Mouse (Mus musculus) heart, embryonic 16.5 days (tissue): ENCODE data around the gene Gm49339. TPM values are rescaled to one million over a fixed set of nuclear protein-coding genes. Genes with fewer than 3 reads are reported as not detected.
A peak's percentile ranks its signal among the peaks of the same experiment; 100 is the strongest.
"Not testable (repeated sequence)": the region's sequence is repeated elsewhere in the genome, so short reads cannot be mapped to it uniquely, and the experiment has no call there.

Source experiments
- ATAC-seq: fragments of 200-750 bp; cut with Nextera tagmentation; replicated peaks from 2 replicates; pipeline ENCODE4 v1.8.0; 2017; ENCODE audit warnings: moderate number of reproducible peaks; ENCODE audit not compliant: insufficient read depth, low FRiP score; ENCODE audit errors: extremely low read depth
- H3K27ac ChIP-seq: fragments of 300-500 bp; sonication (generic); 2 replicates; pipeline ENCODE4 v1.5.1; 2014; ENCODE audit warnings: mild to moderate bottlenecking, low read length, control low read depth, moderate library complexity
- H3K27me3 ChIP-seq: fragments of 300-500 bp; sonication (generic); 2 replicates; pipeline ENCODE4 v1.6.1; 2014; ENCODE audit warnings: low read length, mixed read lengths; ENCODE audit not compliant: control insufficient read depth, insufficient read depth
- H3K36me3 ChIP-seq: fragments of 300-500 bp; sonication (generic); 2 replicates; pipeline ENCODE4 v1.6.1; 2014; ENCODE audit not compliant: control insufficient read depth, insufficient read depth
- H3K4me1 ChIP-seq: fragments of 300-500 bp; sonication (generic); 2 replicates; pipeline ENCODE4 v1.6.1; 2014; ENCODE audit warnings: low read length, mixed read lengths; ENCODE audit not compliant: control insufficient read depth, insufficient read depth
- H3K4me2 ChIP-seq: fragments of 300-500 bp; sonication (generic); 2 replicates; pipeline ENCODE4 v1.6.1; 2014; ENCODE audit warnings: low read depth, mild to moderate bottlenecking, control low read depth, low read length
- H3K4me3 ChIP-seq: fragments of 300-500 bp; sonication (generic); 2 replicates; pipeline ENCODE4 v1.5.1; 2014; ENCODE audit warnings: mild to moderate bottlenecking, control low read depth, low read length
- H3K9ac ChIP-seq: fragments of 300-500 bp; sonication (generic); 2 replicates; pipeline ENCODE4 v1.6.1; 2014; ENCODE audit warnings: low read length, control low read depth
- H3K9me3 ChIP-seq: fragments of 300-500 bp; sonication (generic); replicated peaks from 2 replicates; pipeline ENCODE4 v1.6.1; 2016; ENCODE audit warnings: low read length; ENCODE audit not compliant: control insufficient read depth
- WGBS: fragments of 180-500 bp; shearing (Covaris S2); extraction: QIAGEN DNeasy Blood & Tissue Kit; methylation state at CpG from one replicate; pipeline ENCODE4 v1.1.7; 2014; 5-methylcytosine and 5-hydroxymethylcytosine counted together
- polyA plus RNA-seq: library from polyadenylated mRNA; unstranded; fragments of >200 nt; fragmentation: Nextera tagmentation; extraction: Ambion mirVana; gene quantifications from 2 replicates; pipeline ENCODE4 v1.2.1, GENCODE M21; 2015

Gm49339 gene
- polyA plus RNA-seq, 1 experiment from 2014 or later: 0.32 TPM

DNA sequence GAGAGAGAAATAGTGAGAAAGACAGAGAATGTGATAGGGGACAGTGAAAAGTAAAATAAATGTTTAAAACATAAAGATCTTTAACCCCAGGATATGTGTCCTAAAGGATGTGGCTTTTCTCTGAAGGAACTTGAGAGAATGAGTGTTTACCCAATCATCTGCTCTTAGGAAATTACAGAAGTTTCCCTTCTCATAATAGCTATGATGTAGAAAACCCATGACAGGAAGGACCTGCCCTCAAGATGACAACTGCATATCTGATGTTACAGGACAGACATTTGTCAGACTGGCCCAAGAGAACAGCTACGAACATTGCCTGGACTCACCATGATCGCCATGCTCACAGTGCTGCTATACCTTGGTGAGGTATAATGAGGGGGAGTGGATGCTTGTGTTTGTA lies 10.3 kb downstream of the Gm49339 start, which contains the start of gene Lilrb4a:
Gene Lilrb4a (plus strand): TSS at position 266 of the 400 bp plus-strand sequence.
- no CpG with 5 or more reads among the region's 2 CpGs for WGBS
- H3K27ac ChIP-seq, H3K9me3 ChIP-seq, H3K4me3 ChIP-seq, ATAC-seq, H3K36me3 ChIP-seq, H3K4me1 ChIP-seq, H3K27me3 ChIP-seq, H3K9ac ChIP-seq, H3K4me2 ChIP-seq: not testable (repeated sequence)

GRCm38 (mm10) chr10:51520021-51520420 lies 39.6 kb downstream of the Gm49339 start:
- H3K27ac ChIP-seq: no peak overlapping the region
- H3K9me3 ChIP-seq: no peaks in the 10 kb centered on the region
- no peaks in the 10 kb centered on the region for H3K4me1 ChIP-seq
- no peak for ATAC-seq
- no peak overlapping the region for H3K4me3 ChIP-seq
- H3K36me3 ChIP-seq: no peaks in the 10 kb centered on the region
- no peak overlapping the region for H3K9ac ChIP-seq
- no peaks in the 10 kb centered on the region for H3K27me3 ChIP-seq
- no peak overlapping the region for H3K4me2 ChIP-seq

GRCm38 (mm10) chr10:51521453-51521852 lies 41.0 kb downstream of the Gm49339 start:
- Histone ChIP-seq H3K9ac (no peak overlapping the region), H3K36me3 (no peaks in the 10 kb centered on the region), H3K4me1 (no peaks in the 10 kb centered on the region), H3K27me3 (no peaks in the 10 kb centered on the region), H3K9me3 (no peaks in the 10 kb centered on the region), H3K4me2 (no peak overlapping the region), H3K4me3 (no peak overlapping the region), H3K27ac (no peak overlapping the region)
- no peak for ATAC-seq

- no peak overlapping the region for H3K4me2 ChIP-seq
- no peaks in the 10 kb centered on the region for H3K4me1 ChIP-seq
- 0 out of 2 replicates have a peak, but pooled peaks have one; percentile 6 for ATAC-seq
- H3K9me3 ChIP-seq: no peaks in the 10 kb centered on the region
- H3K27me3 ChIP-seq: no peaks in the 10 kb centered on the region
- no peak overlapping the region for H3K4me3 ChIP-seq
- no peak overlapping the region for H3K27ac ChIP-seq
- 61% methylated on average over 7 of the region's 7 CpGs for WGBS
- H3K9ac ChIP-seq: no peak overlapping the region
- H3K36me3 ChIP-seq: no peaks in the 10 kb centered on the region
Measured at GRCm38 (mm10) chr10:51526090-51526489, 45.7 kb downstream of the Gm49339 start.

DNA sequence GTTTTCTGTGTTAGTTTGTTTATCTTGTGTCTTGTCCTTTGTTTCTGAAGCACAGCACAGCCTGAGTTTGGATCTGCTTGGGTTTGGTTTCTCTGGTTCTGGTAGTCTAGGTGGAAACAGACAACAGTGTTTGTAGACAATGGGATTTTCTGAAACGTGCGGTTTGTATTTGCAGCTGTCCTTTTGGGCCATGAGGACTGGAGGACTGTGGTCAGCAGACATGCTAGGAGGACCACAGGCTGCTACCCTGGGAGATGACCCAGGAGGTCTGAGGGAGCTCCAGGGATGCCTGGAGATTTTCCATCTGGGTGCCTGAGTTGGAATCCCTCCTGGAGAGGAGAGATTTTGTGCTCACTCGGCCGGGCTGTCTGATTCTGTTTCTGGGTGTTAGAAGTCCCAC lies 46.2 kb downstream of the Gm49339 start:
- Histone ChIP-seq H3K4me3 (no peak overlapping the region), H3K9ac (no peak overlapping the region), H3K9me3 (no peaks in the 10 kb centered on the region), H3K36me3 (no peaks in the 10 kb centered on the region), H3K4me2 (no peak overlapping the region), H3K27me3 (no peaks in the 10 kb centered on the region), H3K27ac (no peak overlapping the region), H3K4me1 (no peaks in the 10 kb centered on the region)
- ATAC-seq: no peak
- 59% methylated on average over 4 of the region's 4 CpGs for WGBS

DNA sequence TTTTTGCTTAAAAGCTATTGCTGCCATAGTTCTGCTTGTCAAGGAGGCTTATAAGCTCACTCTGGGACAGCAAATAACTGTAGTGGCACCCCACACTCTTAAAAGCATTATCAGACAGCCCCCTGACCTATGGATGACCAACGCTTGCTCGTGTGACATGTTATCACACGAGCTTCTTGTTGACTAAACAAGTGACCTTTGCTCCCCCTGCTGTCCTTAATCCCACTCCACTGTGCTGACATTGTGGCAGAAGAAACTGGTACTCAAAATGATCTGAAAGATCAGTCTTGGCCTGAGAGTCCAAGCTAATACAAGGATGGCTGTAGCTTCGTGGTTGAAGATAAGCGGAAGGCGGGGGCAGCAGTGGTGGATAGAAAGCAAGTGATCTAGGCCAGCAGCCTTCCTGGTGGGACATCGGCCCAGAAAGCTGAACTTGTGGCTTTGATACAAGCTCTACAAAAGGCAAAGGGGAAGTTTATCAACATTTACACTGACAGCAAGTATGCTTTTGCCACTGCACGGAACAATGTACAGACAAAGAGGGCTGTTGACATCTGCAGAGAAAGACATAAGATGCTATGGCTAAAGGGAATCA lies 48.5 kb downstream of the Gm49339 start:
- no peak for ATAC-seq
- H3K4me1 ChIP-seq: no peaks in the 10 kb centered on the region
- 35% methylated on average over 8 of the region's 8 CpGs for WGBS

DNA sequence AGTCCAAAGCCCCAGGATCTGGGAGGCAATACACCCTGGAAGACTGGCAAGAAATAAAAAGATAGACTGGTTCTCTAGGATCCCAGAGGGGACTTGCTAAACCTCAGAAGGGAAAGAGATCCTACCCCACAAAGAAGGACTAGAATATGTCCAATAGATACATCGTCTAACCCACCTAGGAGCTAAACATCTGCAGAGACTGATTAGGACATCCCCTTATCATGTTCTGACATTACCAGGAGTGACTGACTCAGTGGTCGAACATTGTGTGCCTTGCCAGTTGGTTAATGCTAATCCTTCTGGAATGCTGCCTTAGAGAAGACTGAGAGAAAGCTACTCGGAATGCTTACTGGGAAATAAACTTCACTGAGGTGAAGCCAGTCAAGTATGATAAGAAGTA lies 49.1 kb downstream of the Gm49339 start:
- WGBS: 50% methylated on average over 3 of the region's 3 CpGs
- no peak overlapping the region for H3K4me3 ChIP-seq
- no peaks in the 10 kb centered on the region for H3K36me3 ChIP-seq
- no peaks in the 10 kb centered on the region for H3K4me1 ChIP-seq
- no peak overlapping the region for H3K9ac ChIP-seq
- H3K27me3 ChIP-seq: no peaks in the 10 kb centered on the region
- no peak overlapping the region for H3K27ac ChIP-seq
- no peaks in the 10 kb centered on the region for H3K9me3 ChIP-seq
- no peak overlapping the region for H3K4me2 ChIP-seq
- ATAC-seq: no peak

More for the DNA sequence above, 48.5 kb downstream of the Gm49339 start:
- Histone ChIP-seq H3K9ac (no peak overlapping the region), H3K36me3 (no peaks in the 10 kb centered on the region), H3K9me3 (no peaks in the 10 kb centered on the region), H3K27me3 (no peaks in the 10 kb centered on the region), H3K27ac (no peak overlapping the region), H3K4me2 (no peak overlapping the region), H3K4me3 (no peak overlapping the region)

DNA sequence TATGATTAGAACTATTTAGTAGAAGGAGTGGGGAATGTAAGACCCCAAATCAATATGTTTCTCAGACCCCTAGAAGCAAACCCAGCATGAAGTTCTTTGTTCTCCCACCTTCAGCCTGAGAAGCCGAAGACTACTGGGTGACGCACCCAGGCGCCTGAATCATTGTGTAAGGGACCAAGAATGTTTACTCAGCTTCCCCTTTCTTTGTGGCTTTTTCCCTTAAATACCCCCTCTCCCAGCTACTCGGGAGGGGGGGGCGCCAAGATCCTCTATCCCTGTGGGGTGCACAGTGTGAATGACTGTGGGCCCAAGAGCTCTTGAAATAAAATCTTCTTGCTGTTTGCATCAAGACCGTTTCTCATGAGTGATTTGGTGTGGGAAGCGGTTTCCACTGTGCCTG lies 50.4 kb downstream of the Gm49339 start:
- no peak for ATAC-seq
- H3K36me3 ChIP-seq: no peaks in the 10 kb centered on the region
- WGBS: 87% methylated on average over 7 of the region's 7 CpGs
- H3K27me3 ChIP-seq: no peaks in the 10 kb centered on the region
- H3K9me3 ChIP-seq: no peaks in the 10 kb centered on the region
- H3K27ac ChIP-seq: no peak overlapping the region
- no peak overlapping the region for H3K9ac ChIP-seq
- H3K4me1 ChIP-seq: no peaks in the 10 kb centered on the region
- H3K4me2 ChIP-seq: no peak overlapping the region
- no peak overlapping the region for H3K4me3 ChIP-seq
